13 mouse cellular contexts compared by ENCODE assay signal in the genomic region with DNA sequence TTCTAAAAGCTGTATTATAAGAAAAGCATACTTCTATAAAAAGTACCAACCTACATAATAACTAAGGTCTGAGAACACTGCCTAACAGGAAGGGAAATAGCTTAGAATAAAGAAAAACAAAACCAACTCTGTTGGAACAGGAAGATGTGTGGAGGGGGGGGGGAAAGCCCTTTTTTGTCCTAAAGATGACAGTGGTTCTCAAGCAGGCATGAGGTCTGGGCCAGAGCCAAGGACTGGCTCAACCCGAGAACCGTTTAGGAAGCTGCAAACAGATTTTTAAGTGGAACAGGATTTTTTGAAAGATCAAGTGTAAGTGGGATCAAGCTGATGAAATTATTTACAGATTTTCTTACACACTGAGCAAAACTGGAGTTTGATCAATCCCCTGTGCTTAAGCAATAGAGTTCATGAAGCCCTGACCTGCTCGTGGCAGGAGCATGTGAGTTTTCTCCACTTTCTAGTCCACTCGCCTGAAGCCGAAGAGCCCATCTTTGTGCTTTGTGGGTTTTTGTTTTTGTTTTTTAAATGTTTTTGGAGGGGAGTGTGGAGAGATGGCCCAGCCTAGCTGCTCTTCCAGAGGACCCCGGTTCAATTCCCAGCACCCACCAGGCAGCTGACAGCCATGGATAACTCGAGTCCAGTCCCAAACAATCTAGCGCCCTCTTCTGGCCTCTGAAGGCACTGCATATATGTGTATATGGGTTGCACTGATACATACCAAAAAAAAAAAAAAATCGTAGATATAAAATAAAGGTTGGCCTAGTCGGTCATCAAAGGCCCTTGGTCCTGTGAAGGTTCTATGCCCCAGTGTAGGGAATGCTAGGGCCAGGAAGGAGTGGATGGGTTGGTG. TPM values are rescaled to one million over a fixed set of nuclear protein-coding genes. Genes with fewer than 3 reads are reported as not detected.
A peak's percentile ranks its signal among the peaks of the same experiment; 100 is the strongest.
DNase-seq lines count a peak whose midpoint lies in the region; ATAC-seq and TF ChIP-seq lines count a peak whose summit lies in the region.
"Had no signal": no experiment of that assay in that cellular context is flagged by ENCODE, and none has a peak within 500 bp of the region (broad histone marks: within the 10 kb centered on the region; RNA-seq: fewer than 3 reads in every experiment).

No protein-coding gene starts in this region.

- no peaks in the 10 kb centered on the region for H3K36me3 ChIP-seq in midbrain, postnatal 0 days (ENCODE audit: insufficient read depth, low read length)
- H3K36me3 ChIP-seq in midbrain, embryonic 15.5 days (replicated peaks) = no peaks in the 10 kb centered on the region
- H3K36me3 ChIP-seq in hindbrain, embryonic 10.5 days = no peaks in the 10 kb centered on the region
- H3K36me3 ChIP-seq: limb, embryonic 15.5 days; midbrain, embryonic 12.5 days had no signal

- no peak for ATAC-seq in midbrain, postnatal 0 days (ENCODE audit: low FRiP score)
- ATAC-seq in midbrain, embryonic 15.5 days (replicated peaks) = no peak
- ATAC-seq: intestine, embryonic 16.5 days had no signal

- no peak overlapping the region for H3K4me3 ChIP-seq in midbrain, postnatal 0 days (ENCODE audit: low read depth, low read length)
- no peak overlapping the region for H3K4me3 ChIP-seq in midbrain, embryonic 15.5 days
- no peak overlapping the region for H3K4me3 ChIP-seq in hindbrain, embryonic 10.5 days
- H3K4me3 ChIP-seq: limb, embryonic 15.5 days; midbrain, embryonic 12.5 days had no signal

- intact Hi-C loops in heart, postnatal 25 days (cut with DNase I) = no loop called here
- intact Hi-C loops in left cerebral cortex, postnatal 10 days (cut with DNase I) = no loop called here

- no peak overlapping the region for H3K4me2 ChIP-seq in midbrain, postnatal 0 days (ENCODE audit: low read depth, low read length, poor library complexity, severe bottlenecking)
- H3K4me2 ChIP-seq in midbrain, embryonic 15.5 days = no peak overlapping the region
- H3K4me2 ChIP-seq: limb, embryonic 15.5 days; midbrain, embryonic 12.5 days had no signal

- H3K9ac ChIP-seq in midbrain, postnatal 0 days (replicated peaks; ENCODE audit: low read length, poor library complexity, severe bottlenecking) = no peak overlapping the region
- no peak overlapping the region for H3K9ac ChIP-seq in midbrain, embryonic 15.5 days
- H3K9ac ChIP-seq: limb, embryonic 15.5 days; midbrain, embryonic 12.5 days had no signal

- no peaks in the 10 kb centered on the region for H3K27me3 ChIP-seq in midbrain, postnatal 0 days (ENCODE audit: insufficient read depth, low read length)
- no peaks in the 10 kb centered on the region for H3K27me3 ChIP-seq in midbrain, embryonic 15.5 days (replicated peaks)
- no peaks in the 10 kb centered on the region for H3K27me3 ChIP-seq in hindbrain, embryonic 10.5 days (ENCODE audit: insufficient read depth, poor library complexity, severe bottlenecking)
- H3K27me3 ChIP-seq: limb, embryonic 15.5 days; midbrain, embryonic 12.5 days had no signal

- peak; percentile 63 for DNase-seq in heart, adult 11 months
- DNase-seq in heart, postnatal 25 days (ENCODE audit: low spot score) = no peak
- no peak for DNase-seq in midbrain, postnatal 0 days (ENCODE audit: low spot score)
- DNase-seq in induced T-regulatory cell, adult 2 months (ENCODE audit: low read depth) = peak; percentile 47
- DNase-seq in thymus, postnatal 4 days = peak; percentile 64
- no peak for DNase-seq in left cerebral cortex, postnatal 10 days (ENCODE audit: extremely low spot score in 1 of 2, low spot score in 2 of 2)
- DNase-seq in hindbrain, embryonic 10.5 days (ENCODE audit: low spot score) = no peak
- DNase-seq: cerebellum, adult 9-10 months; gastrocnemius, postnatal 25 days had no signal

- H3K27ac ChIP-seq in midbrain, postnatal 0 days (ENCODE audit: low read depth, low read length) = no peak overlapping the region
- no peak overlapping the region for H3K27ac ChIP-seq in midbrain, embryonic 15.5 days
- H3K27ac ChIP-seq in hindbrain, embryonic 10.5 days = no peak overlapping the region
- H3K27ac ChIP-seq: limb, embryonic 15.5 days; midbrain, embryonic 12.5 days had no signal

- whole genome bisulfite sequencing in midbrain, postnatal 0 days = 78% methylated on average over 10 of the region's 10 CpGs
- 85% methylated on average over 10 of the region's 10 CpGs for WGBS in midbrain, embryonic 15.5 days
- 84% methylated on average over 10 of the region's 10 CpGs for WGBS in hindbrain, embryonic 10.5 days

- peak; percentile 16; the same call in 1 of the 2 replicates for TF ChIP-seq CTCF in midbrain, postnatal 0 days (IDR thresholded peaks at IDR 0.05)

- no peaks in the 10 kb centered on the region for H3K9me3 ChIP-seq in midbrain, postnatal 0 days (ENCODE audit: low read length)
- no peaks in the 10 kb centered on the region for H3K9me3 ChIP-seq in midbrain, embryonic 15.5 days
- no peaks in the 10 kb centered on the region for H3K9me3 ChIP-seq in hindbrain, embryonic 10.5 days
- H3K9me3 ChIP-seq: limb, embryonic 15.5 days; midbrain, embryonic 12.5 days had no signal

- no peaks in the 10 kb centered on the region for H3K4me1 ChIP-seq in midbrain, postnatal 0 days (ENCODE audit: insufficient read depth, low read length)
- H3K4me1 ChIP-seq in midbrain, embryonic 15.5 days = no peaks in the 10 kb centered on the region
- no peaks in the 10 kb centered on the region for H3K4me1 ChIP-seq in hindbrain, embryonic 10.5 days (replicated peaks)
- H3K4me1 ChIP-seq: limb, embryonic 15.5 days; midbrain, embryonic 12.5 days had no signal

RNA-seq across cellular contexts. Expression of a gene that starts 35.5 kb away (rescaled TPM):
- total RNA-seq in heart, postnatal 25 days (2021) = 1 to 10 TPM; 6.8 to 7.3 TPM
- total RNA-seq in midbrain, postnatal 0 days (2014; rRNA removed) = 8.8 and 9.4 TPM in 2 replicates
- 5.3 and 6.9 TPM in 2 replicates for polyA plus RNA-seq in midbrain, postnatal 0 days (2015; fragmentation: Nextera tagmentation; extraction: Ambion mirVana)
- polyA plus RNA-seq in midbrain, embryonic 15.5 days (2015; fragmentation: Nextera tagmentation; extraction: Ambion mirVana) = 5.7 and 5.9 TPM in 2 replicates
- total RNA-seq in left cerebral cortex, postnatal 10 days (2021) = 1 to 10 TPM; 1.1 to 1.4 TPM
- 0.98 and 1.2 TPM in 2 replicates for polyA plus RNA-seq in hindbrain, embryonic 10.5 days (2016; fragmentation: Nextera tagmentation; extraction: Ambion mirVana)

RNA-seq across cellular contexts. Expression of a gene that starts 52.0 kb away (rescaled TPM):
- 1 to 10 TPM in 1 of 2 experiments, under 1 TPM in 1; 0.75 to 1.8 TPM for total RNA-seq in heart, postnatal 25 days (2021)
- total RNA-seq in midbrain, postnatal 0 days (2014; rRNA removed) = 9.8 and 12.3 TPM in 2 replicates
- 7.8 and 8.8 TPM in 2 replicates for polyA plus RNA-seq in midbrain, postnatal 0 days (2015; fragmentation: Nextera tagmentation; extraction: Ambion mirVana)
- polyA plus RNA-seq in midbrain, embryonic 15.5 days (2015; fragmentation: Nextera tagmentation; extraction: Ambion mirVana) = 17.3 and 18.1 TPM in 2 replicates
- total RNA-seq in left cerebral cortex, postnatal 10 days (2021) = 1 to 10 TPM; 6.1 to 6.3 TPM
- polyA plus RNA-seq in hindbrain, embryonic 10.5 days (2016; fragmentation: Nextera tagmentation; extraction: Ambion mirVana) = 36.9 and 54.8 TPM in 2 replicates

RNA-seq across cellular contexts. Expression of a gene that starts 52.0 kb away (rescaled TPM):
- total RNA-seq in heart, postnatal 25 days (2021) = 10 to 100 TPM; 13.1 to 16.9 TPM
- 7.9 and 10.0 TPM in 2 replicates for total RNA-seq in midbrain, postnatal 0 days (2014; rRNA removed)
- polyA plus RNA-seq in midbrain, postnatal 0 days (2015; fragmentation: Nextera tagmentation; extraction: Ambion mirVana) = 1.7 and 2.7 TPM in 2 replicates
- polyA plus RNA-seq in midbrain, embryonic 15.5 days (2015; fragmentation: Nextera tagmentation; extraction: Ambion mirVana) = 2.0 and 2.4 TPM in 2 replicates
- 1 to 10 TPM; 9.2 to 9.8 TPM for total RNA-seq in left cerebral cortex, postnatal 10 days (2021)
- polyA plus RNA-seq in hindbrain, embryonic 10.5 days (2016; fragmentation: Nextera tagmentation; extraction: Ambion mirVana) = 4.2 and 4.6 TPM in 2 replicates

Comparison
In these comparisons a context has a peak if more than half of its experiments do, and no peak if none do; other contexts are left out.
1. DNase-seq: peak in heart, adult 11 months (single experiment), induced T-regulatory cell, adult 2 months (single experiment) and thymus, postnatal 4 days (single experiment); none in heart, postnatal 25 days (single experiment), midbrain, postnatal 0 days (single experiment), left cerebral cortex, postnatal 10 days (0 of 2) and hindbrain, embryonic 10.5 days (single experiment).